Mouse (Mus musculus): ENCODE results near the gene Aif1. TPM values are rescaled to one million over a fixed set of nuclear protein-coding genes. Genes with fewer than 3 reads are reported as not detected.

Aif1 gene
- total and polyA plus RNA-seq, 3 experiments, result 0.42 to 0.45 TPM; not detected in 1

DNA sequence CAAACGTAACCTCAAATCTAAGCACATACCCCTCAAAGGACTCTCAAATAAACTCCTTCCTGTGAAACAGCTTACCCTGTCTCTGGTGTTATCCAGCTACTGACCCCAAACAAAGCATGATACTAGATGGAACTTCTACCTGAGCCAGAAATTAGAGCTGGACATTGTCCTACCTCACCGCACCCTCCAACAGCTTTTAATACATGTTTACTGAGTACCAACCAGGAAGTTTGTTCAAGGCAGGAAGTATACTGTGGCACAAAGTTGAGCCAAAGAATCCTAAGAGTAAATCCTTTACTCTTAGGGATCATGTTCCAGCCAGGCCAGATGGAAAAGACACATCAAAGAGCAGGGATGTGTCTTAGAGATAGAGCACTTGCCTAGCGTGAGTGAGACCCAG is 34.7 kb upstream of the Aif1 start:
- TF ChIP-seq SIN3A (IDR thresholded peaks at IDR 0.05; ENCODE audit: low read length) (no peak), ZC3H11A (IDR thresholded peaks at IDR 0.05; ENCODE audit: low read depth, low read length) (no peak), ZKSCAN1 (IDR thresholded peaks at IDR 0.05; ENCODE audit: low read depth, low read length) (no peak), NELFE (IDR thresholded peaks at IDR 0.05; ENCODE audit: low read depth, low read length) (no peak), HCFC1 (IDR thresholded peaks at IDR 0.05; ENCODE audit: low read depth, low read length) (no peak), NRF1 (IDR thresholded peaks at IDR 0.05; ENCODE audit: insufficient read depth, low read depth, low read length, poor library complexity, severe bottlenecking) (no peak), RAD21 (IDR thresholded peaks at IDR 0.05; ENCODE audit: low read depth, low read length) (no peak), RCOR1 (IDR thresholded peaks at IDR 0.05; ENCODE audit: low read depth, low read length) (no peak), BHLHE40 (IDR thresholded peaks at IDR 0.05; ENCODE audit: borderline replicate concordance, low read depth, low read length) (no peak), CHD2 (IDR thresholded peaks at IDR 0.05; ENCODE audit: low read length) (no peak), TBP (IDR thresholded peaks at IDR 0.05; ENCODE audit: low read depth, low read length) (no peak)
- DNase-seq (ENCODE audit: low read depth, low spot score), result no peak
- Histone ChIP-seq H3K4me1 (ENCODE audit: control insufficient read depth in 1 of 2, insufficient read depth in 2 of 2, low read length in 2 of 2) (peaks cover 7 to 20% of the 10 kb centered on the region in 2 experiments), H3K9me3 (replicated peaks; ENCODE audit: insufficient read depth, low read length) (no peaks in the 10 kb centered on the region), H3K79me2 (ENCODE audit: control insufficient read depth, insufficient read depth, low read length, poor library complexity) (no peaks in the 10 kb centered on the region; the same call in 1 of the 2 replicates), H3K27me3 (ENCODE audit: control insufficient read depth in 1 of 2, insufficient read depth in 2 of 2, low read length in 2 of 2) (no peaks in the 10 kb centered on the region), H3K9ac (ENCODE audit: control insufficient read depth, low read depth, low read length, poor library complexity, severe bottlenecking) (peak overlapping the region; percentile 58; the same call in 1 of the 2 replicates), H3K4me3 (ENCODE audit: control insufficient read depth in 1 of 2, insufficient read depth in 1 of 2, low read depth in 2 of 2, low read length in 2 of 2) (no peak overlapping the region), H3K27ac (ENCODE audit: control insufficient read depth, low read depth, low read length) (no peak overlapping the region), H3K36me3 (ENCODE audit: control insufficient read depth in 1 of 2, insufficient read depth in 2 of 2, low read length in 2 of 2) (peaks cover 0 to 11% of the 10 kb centered on the region in 2 experiments; a peak in 2 of 4 replicates)

DNA sequence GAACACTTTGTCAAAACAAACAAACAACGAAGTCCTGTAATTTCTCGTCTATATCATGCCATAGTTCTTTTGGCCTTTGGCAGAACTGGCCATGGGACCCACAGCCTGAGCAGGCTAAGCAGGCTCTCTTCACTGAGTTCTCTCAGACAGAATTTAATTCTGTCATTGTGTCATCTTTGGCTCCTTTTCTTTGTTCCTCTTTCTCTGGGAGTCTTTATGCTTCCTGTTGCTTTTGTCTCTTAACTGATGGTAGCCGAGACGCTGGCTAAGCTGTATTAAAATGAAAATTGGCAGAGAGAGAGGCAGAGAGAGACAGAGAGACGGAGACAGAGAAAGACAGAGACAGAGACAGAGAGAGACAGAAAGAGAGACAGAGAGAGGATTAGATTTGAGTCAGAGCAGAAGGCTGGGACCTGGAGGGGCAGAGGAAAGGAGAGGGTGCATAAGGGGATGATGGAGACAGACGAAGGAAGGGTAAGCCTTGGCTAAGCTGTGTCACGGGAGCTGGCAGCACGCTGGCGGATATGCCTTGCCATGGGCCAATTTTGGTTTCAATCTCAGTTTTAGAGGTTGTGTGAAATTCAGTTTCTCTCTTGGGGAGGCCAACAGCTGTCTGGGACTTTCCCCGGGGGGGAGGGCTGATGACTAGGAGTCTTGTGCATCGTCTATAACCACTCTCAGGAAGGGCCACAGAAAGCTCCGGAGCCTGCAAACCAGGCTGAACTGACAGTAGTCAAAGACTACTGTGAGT is 34.1 kb upstream of the Aif1 start:
- peaks cover 7 to 20% of the 10 kb centered on the region in 2 experiments for H3K4me1 ChIP-seq (ENCODE audit: control insufficient read depth in 1 of 2, insufficient read depth in 2 of 2, low read length in 2 of 2)
- peak overlapping the region; percentile 52 to 65 for H3K4me3 ChIP-seq (ENCODE audit: control insufficient read depth in 1 of 2, insufficient read depth in 1 of 2, low read depth in 2 of 2, low read length in 2 of 2)
- no peaks in the 10 kb centered on the region for H3K27me3 ChIP-seq (ENCODE audit: control insufficient read depth in 1 of 2, insufficient read depth in 2 of 2, low read length in 2 of 2)
- DNase-seq (ENCODE audit: low read depth, low spot score), result peak; percentile 88
- H3K9me3 ChIP-seq (replicated peaks; ENCODE audit: insufficient read depth, low read length), result no peaks in the 10 kb centered on the region
- H3K79me2 ChIP-seq (ENCODE audit: control insufficient read depth, insufficient read depth, low read length, poor library complexity), result no peaks in the 10 kb centered on the region; the same call in 1 of the 2 replicates
- peak overlapping the region; percentile 84 for H3K27ac ChIP-seq (ENCODE audit: control insufficient read depth, low read depth, low read length)
- peak overlapping the region; percentile 58 for H3K9ac ChIP-seq (ENCODE audit: control insufficient read depth, low read depth, low read length, poor library complexity, severe bottlenecking)
- H3K36me3 ChIP-seq (ENCODE audit: control insufficient read depth in 1 of 2, insufficient read depth in 2 of 2, low read length in 2 of 2), result peaks cover 0 to 11% of the 10 kb centered on the region in 2 experiments; a peak in 2 of 4 replicates
- no peak for TF ChIP-seq MAFK (IDR thresholded peaks at IDR 0.05; ENCODE audit: borderline replicate concordance, low read depth, low read length)
- no peak for TF ChIP-seq UBTF (IDR thresholded peaks at IDR 0.05; ENCODE audit: borderline replicate concordance, insufficient read depth, low read depth, low read length)
- TF ChIP-seq RAD21 (IDR thresholded peaks at IDR 0.05; ENCODE audit: low read depth, low read length), result no peak
- TF ChIP-seq ZKSCAN1 (IDR thresholded peaks at IDR 0.05; ENCODE audit: low read depth, low read length), result no peak
- peak; percentile 32; the same call in 1 of the 2 replicates for TF ChIP-seq BHLHE40 (IDR thresholded peaks at IDR 0.05; ENCODE audit: borderline replicate concordance, low read depth, low read length)
- TF ChIP-seq NRF1 (IDR thresholded peaks at IDR 0.05; ENCODE audit: insufficient read depth, low read depth, low read length, poor library complexity, severe bottlenecking), result no peak
- TF ChIP-seq SMC3 (IDR thresholded peaks at IDR 0.05; ENCODE audit: low read depth, low read length), result 0 out of 2 replicates have a peak, but pooled peaks have one; percentile 21
- peak; percentile 77 for TF ChIP-seq GATA1 (IDR thresholded peaks at IDR 0.05; ENCODE audit: low read depth, low read length)
- no peak for TF ChIP-seq USF1 (IDR thresholded peaks at IDR 0.05; ENCODE audit: low read depth, low read length)
- no peak for TF ChIP-seq MYB (IDR thresholded peaks at IDR 0.05; ENCODE audit: low read depth, low read length)
- no peak for TF ChIP-seq MAX (IDR thresholded peaks at IDR 0.05; ENCODE audit: low read length)
- no peak for TF ChIP-seq CHD2 (IDR thresholded peaks at IDR 0.05; ENCODE audit: low read length)
- TF ChIP-seq CHD1 (IDR thresholded peaks at IDR 0.05; ENCODE audit: low read depth, low read length), result no peak
- TF ChIP-seq HCFC1 (IDR thresholded peaks at IDR 0.05; ENCODE audit: low read depth, low read length), result peak; percentile 54; the same call in 1 of the 2 replicates
- 0 out of 4 replicates have a peak, but pooled peaks of 1 of the 2 experiments have one; percentile 26 for TF ChIP-seq POLR2A (IDR thresholded peaks at IDR 0.05; ENCODE audit: control insufficient read depth in 1 of 2, insufficient read depth in 1 of 2, low read depth in 1 of 2, low read length in 2 of 2, poor library complexity in 1 of 2)
- no peak; the same call in 1 of the 2 replicates for TF ChIP-seq MXI1 (IDR thresholded peaks at IDR 0.05; ENCODE audit: low read depth, low read length)
- TF ChIP-seq E2F4 (IDR thresholded peaks at IDR 0.05; ENCODE audit: borderline replicate concordance, low read depth, low read length), result no peak
- TF ChIP-seq EP300 (IDR thresholded peaks at IDR 0.05; ENCODE audit: low read depth in 1 of 2, low read length in 2 of 2), result peak; percentile 48 to 54
- TF ChIP-seq MEF2A (IDR thresholded peaks at IDR 0.05; ENCODE audit: extremely low read depth, insufficient replicate concordance, low read depth, low read length, poor library complexity, severe bottlenecking), result no peak
- TF ChIP-seq POLR2AphosphoS2 (IDR thresholded peaks at IDR 0.05; ENCODE audit: low read length), result no peak
- TF ChIP-seq ZNF384 (IDR thresholded peaks at IDR 0.05; ENCODE audit: low read depth, low read length), result no peak
- TF ChIP-seq MYC (IDR thresholded peaks at IDR 0.05; ENCODE audit: low read depth, low read length), result no peak
- TF ChIP-seq POLR2AphosphoS5 (IDR thresholded peaks at IDR 0.05; ENCODE audit: borderline replicate concordance, low read depth, low read length), result no peak
- TF ChIP-seq JUND (IDR thresholded peaks at IDR 0.05; ENCODE audit: low read depth, low read length), result no peak
